In the genomic region with DNA sequence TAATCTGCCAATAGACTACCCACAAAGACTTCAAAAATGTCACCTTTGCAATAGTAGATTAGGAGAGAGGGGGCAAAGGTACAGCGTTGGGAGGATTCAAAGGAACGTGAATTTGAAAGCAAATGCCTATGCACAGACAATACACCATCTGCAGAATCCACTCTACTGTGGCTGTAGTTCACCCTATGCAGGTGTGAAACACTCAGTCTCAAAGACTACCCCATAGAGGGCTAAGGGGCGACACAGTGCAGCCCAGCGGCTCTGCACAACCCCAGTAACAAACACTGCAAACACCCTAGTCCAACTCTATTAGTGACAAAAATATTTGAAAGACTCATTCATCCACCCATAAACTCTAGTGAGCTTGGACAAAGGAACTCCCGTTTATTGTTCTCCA, we compare ENCODE assay signal across 14 mouse cellular contexts.
A peak's percentile ranks its signal among the peaks of the same experiment; 100 is the strongest.
DNase-seq lines count a peak whose midpoint lies in the region; ATAC-seq and TF ChIP-seq lines count a peak whose summit lies in the region.
"Had no signal": no experiment of that assay in that cellular context is flagged by ENCODE, and none has a peak within 500 bp of the region (broad histone marks: within the 10 kb centered on the region; RNA-seq: fewer than 3 reads in every experiment).

No protein-coding gene starts in this region.

- peaks cover 18% of the 10 kb centered on the region for H3K4me1 ChIP-seq in hindbrain, embryonic 13.5 days (replicated peaks)
- H3K4me1 ChIP-seq in hindbrain, embryonic 16.5 days (ENCODE audit: control insufficient read depth, insufficient read depth, low read depth, low read length) = 0 out of 2 replicates have a peak, but pooled peaks cover 3% of the 10 kb centered on the region
- H3K4me1 ChIP-seq in embryonic facial prominence, embryonic 12.5 days = peaks cover 43% of the 10 kb centered on the region
- no peaks in the 10 kb centered on the region for H3K4me1 ChIP-seq in hindbrain, postnatal 0 days (ENCODE audit: insufficient read depth, low read length)
- H3K4me1 ChIP-seq in neural tube, embryonic 11.5 days (ENCODE audit: control insufficient read depth, insufficient read depth, low read length) = peaks cover 9% of the 10 kb centered on the region
- H3K4me1 ChIP-seq: liver, embryonic 13.5 days; megakaryocyte, embryonic 14.5 days had no signal

- H3K27me3 ChIP-seq in hindbrain, embryonic 13.5 days = no peaks in the 10 kb centered on the region
- no peaks in the 10 kb centered on the region for H3K27me3 ChIP-seq in hindbrain, embryonic 16.5 days (replicated peaks; ENCODE audit: control insufficient read depth, insufficient read depth, low read length)
- no peaks in the 10 kb centered on the region for H3K27me3 ChIP-seq in embryonic facial prominence, embryonic 12.5 days
- no peaks in the 10 kb centered on the region for H3K27me3 ChIP-seq in hindbrain, postnatal 0 days (ENCODE audit: insufficient read depth, low read length)
- H3K27me3 ChIP-seq in neural tube, embryonic 11.5 days (ENCODE audit: control insufficient read depth, insufficient read depth, low read length) = no peaks in the 10 kb centered on the region
- H3K27me3 ChIP-seq: heart, embryonic 13.5 days; liver, embryonic 13.5 days; megakaryocyte, embryonic 14.5 days had no signal

- no peaks in the 10 kb centered on the region for H3K9me3 ChIP-seq in hindbrain, embryonic 13.5 days
- no peaks in the 10 kb centered on the region for H3K9me3 ChIP-seq in hindbrain, embryonic 16.5 days (ENCODE audit: control insufficient read depth, low read length)
- no peaks in the 10 kb centered on the region for H3K9me3 ChIP-seq in embryonic facial prominence, embryonic 12.5 days
- no peaks in the 10 kb centered on the region for H3K9me3 ChIP-seq in hindbrain, postnatal 0 days (ENCODE audit: low read length)
- no peaks in the 10 kb centered on the region for H3K9me3 ChIP-seq in neural tube, embryonic 11.5 days (ENCODE audit: control insufficient read depth, low read length)
- H3K9me3 ChIP-seq: heart, embryonic 13.5 days; liver, embryonic 13.5 days; megakaryocyte, embryonic 14.5 days had no signal

- H3K4me2 ChIP-seq in hindbrain, embryonic 13.5 days = no peak overlapping the region
- H3K4me2 ChIP-seq in hindbrain, embryonic 16.5 days (ENCODE audit: low read length) = no peak overlapping the region; the same call in 1 of the 2 replicates
- 0 out of 2 replicates have a peak overlapping the region, but pooled peaks have one; percentile 21 for H3K4me2 ChIP-seq in embryonic facial prominence, embryonic 12.5 days (replicated peaks)
- peak overlapping the region; percentile 27; the same call in 1 of the 2 replicates for H3K4me2 ChIP-seq in hindbrain, postnatal 0 days (ENCODE audit: low read depth, low read length)
- H3K4me2 ChIP-seq in neural tube, embryonic 11.5 days (ENCODE audit: low read depth) = no peak overlapping the region
- H3K4me2 ChIP-seq: heart, embryonic 13.5 days; liver, embryonic 13.5 days had no signal

- ATAC-seq in hindbrain, embryonic 13.5 days (ENCODE audit: low FRiP score) = no peak
- ATAC-seq in hindbrain, embryonic 16.5 days = no peak; the same call in 1 of the 2 replicates
- ATAC-seq in embryonic facial prominence, embryonic 12.5 days (ENCODE audit: insufficient number of reproducible peaks, insufficient read depth, low FRiP score, low TSS enrichment) = no peak
- no peak for ATAC-seq in hindbrain, postnatal 0 days
- no peak for ATAC-seq in neural tube, embryonic 11.5 days (ENCODE audit: insufficient read depth, low FRiP score, low TSS enrichment)

- H3K36me3 ChIP-seq in hindbrain, embryonic 13.5 days = no peaks in the 10 kb centered on the region
- H3K36me3 ChIP-seq in hindbrain, embryonic 16.5 days (ENCODE audit: control insufficient read depth, insufficient read depth, low read length) = no peaks in the 10 kb centered on the region
- H3K36me3 ChIP-seq in embryonic facial prominence, embryonic 12.5 days = no peaks in the 10 kb centered on the region
- no peaks in the 10 kb centered on the region for H3K36me3 ChIP-seq in hindbrain, postnatal 0 days (ENCODE audit: insufficient read depth, low read length)
- H3K36me3 ChIP-seq in neural tube, embryonic 11.5 days (ENCODE audit: control insufficient read depth, insufficient read depth, low read length) = no peaks in the 10 kb centered on the region
- H3K36me3 ChIP-seq: heart, embryonic 13.5 days; liver, embryonic 13.5 days had no signal

- WGBS in hindbrain, embryonic 13.5 days = 73% methylated on average over 5 of the region's 5 CpGs
- 74% methylated on average over 5 of the region's 5 CpGs for WGBS in hindbrain, embryonic 16.5 days
- WGBS in embryonic facial prominence, embryonic 12.5 days = 46% methylated on average over 5 of the region's 5 CpGs
- 69% methylated on average over 5 of the region's 5 CpGs for WGBS in hindbrain, postnatal 0 days
- 73% methylated on average over 5 of the region's 5 CpGs for WGBS in neural tube, embryonic 11.5 days

- H3K9ac ChIP-seq in hindbrain, embryonic 13.5 days = no peak overlapping the region
- H3K9ac ChIP-seq in hindbrain, embryonic 16.5 days (ENCODE audit: low read depth, low read length) = no peak overlapping the region
- no peak overlapping the region for H3K9ac ChIP-seq in embryonic facial prominence, embryonic 12.5 days
- H3K9ac ChIP-seq in hindbrain, postnatal 0 days (replicated peaks; ENCODE audit: low read length) = no peak overlapping the region
- H3K9ac ChIP-seq in neural tube, embryonic 11.5 days (ENCODE audit: low read length) = no peak overlapping the region
- H3K9ac ChIP-seq: heart, embryonic 13.5 days; liver, embryonic 13.5 days had no signal

- H3K27ac ChIP-seq in hindbrain, embryonic 13.5 days = peak overlapping the region; percentile 45
- H3K27ac ChIP-seq in hindbrain, embryonic 16.5 days (ENCODE audit: low read depth, low read length) = no peak overlapping the region
- peak overlapping the region; percentile 69 for H3K27ac ChIP-seq in embryonic facial prominence, embryonic 12.5 days
- no peak overlapping the region for H3K27ac ChIP-seq in hindbrain, postnatal 0 days
- H3K27ac ChIP-seq in neural tube, embryonic 11.5 days (ENCODE audit: low read depth, low read length) = 0 out of 2 replicates have a peak overlapping the region, but pooled peaks have one; percentile 49
- H3K27ac ChIP-seq: heart, embryonic 13.5 days; layer of hippocampus, adult 2 months; liver, embryonic 13.5 days had no signal

- H3K4me3 ChIP-seq in hindbrain, embryonic 13.5 days = no peak overlapping the region
- no peak overlapping the region for H3K4me3 ChIP-seq in hindbrain, embryonic 16.5 days (ENCODE audit: low read length)
- no peak overlapping the region for H3K4me3 ChIP-seq in embryonic facial prominence, embryonic 12.5 days
- H3K4me3 ChIP-seq in hindbrain, postnatal 0 days (ENCODE audit: low read length) = no peak overlapping the region
- H3K4me3 ChIP-seq in neural tube, embryonic 11.5 days (ENCODE audit: low read depth, low read length) = no peak overlapping the region
- H3K4me3 ChIP-seq: erythroblast, embryonic 14.5 days; heart, embryonic 13.5 days; layer of hippocampus, adult 2 months; liver, embryonic 13.5 days; megakaryocyte, embryonic 14.5 days had no signal

- no peak for TF ChIP-seq CTCF in hindbrain, postnatal 0 days (IDR thresholded peaks at IDR 0.05; ENCODE audit: low read depth)

- no peak for DNase-seq in hindbrain, postnatal 0 days (ENCODE audit: low spot score)
- DNase-seq in neural tube, embryonic 11.5 days (ENCODE audit: low spot score) = no peak
- no peak for DNase-seq in thymus, postnatal 10 days (ENCODE audit: low spot score in 2 of 2)
- no peak for DNase-seq in thymus, postnatal 25 days
- no peak for DNase-seq in yolk sac, embryonic 10.5 days (ENCODE audit: low spot score)
- DNase-seq: B cell, adult 2 months; liver, embryonic 13.5 days had no signal

Comparison
In these comparisons a context has a peak if more than half of its experiments do, and no peak if none do; other contexts are left out.
1. H3K27ac ChIP-seq: peak in hindbrain, embryonic 13.5 days (single experiment), embryonic facial prominence, embryonic 12.5 days (single experiment) and neural tube, embryonic 11.5 days (single experiment); none in hindbrain, embryonic 16.5 days (single experiment) and hindbrain, postnatal 0 days (single experiment).
2. H3K4me2 ChIP-seq: peak in embryonic facial prominence, embryonic 12.5 days (single experiment) and hindbrain, postnatal 0 days (single experiment); none in hindbrain, embryonic 13.5 days (single experiment), hindbrain, embryonic 16.5 days (single experiment) and neural tube, embryonic 11.5 days (single experiment).